Mouse (Mus musculus): ENCODE data around the gene 4930590J08Rik.

DNA sequence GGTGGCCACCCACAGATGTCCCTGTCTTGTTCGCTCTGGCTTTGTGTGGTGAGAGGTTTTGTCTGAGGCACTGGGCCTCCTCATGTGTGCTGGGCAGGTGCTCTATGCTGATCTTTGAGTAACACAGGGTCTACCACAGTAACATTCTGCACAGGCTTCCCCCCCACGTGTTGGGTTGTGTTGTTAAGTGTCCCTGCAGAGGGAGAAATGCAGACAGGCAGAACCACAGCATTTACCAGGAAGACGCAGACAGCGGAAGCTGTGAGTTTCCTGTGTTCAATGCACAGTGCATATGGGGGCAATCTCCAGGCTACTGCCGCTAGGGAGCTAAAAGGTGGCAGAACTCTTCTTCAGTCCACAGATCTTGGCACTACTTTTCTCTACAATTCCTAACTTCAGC, 38.0 kb upstream of the 4930590J08Rik start:
- no peak for TF ChIP-seq POLR2A (IDR thresholded peaks at IDR 0.05; ENCODE audit: low read depth, low read length)
- TF ChIP-seq CTCF (IDR thresholded peaks at IDR 0.05; ENCODE audit: extremely low read depth, insufficient read depth, insufficient read length, insufficient replicate concordance): no peak

Data from spleen, adult 2 months (tissue).